Mouse (Mus musculus) testis, postnatal 10 days (tissue): Measurements from ENCODE around the gene Spryd3.
"Not testable (repeated sequence)": the region's sequence is repeated elsewhere in the genome, so short reads cannot be mapped to it uniquely, and the experiment has no call there.

Experiments used
- DNase-seq: peaks from one replicate; pipeline ENCODE4 v3.0.0; 2021; ENCODE audit warnings: low spot score

Spryd3 gene

DNA sequence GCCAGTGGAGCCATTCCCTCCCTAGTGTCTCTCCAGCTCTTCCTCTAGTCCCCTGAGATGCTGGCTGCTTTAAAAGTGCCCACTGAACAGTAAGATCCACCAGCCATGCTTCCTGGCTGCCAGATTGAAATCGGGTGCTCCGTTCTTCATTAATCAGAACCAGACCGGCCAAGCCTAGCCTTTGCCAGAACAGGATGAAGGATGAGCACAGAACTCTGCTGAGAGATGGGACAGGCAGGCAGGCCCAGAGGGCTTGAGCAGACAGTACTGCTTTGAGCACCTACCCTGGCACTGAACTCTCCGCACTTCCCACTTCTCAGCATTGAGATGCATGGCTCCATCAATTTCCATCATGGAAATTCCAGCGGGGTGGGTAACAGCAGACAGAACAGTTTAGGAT, 36.8 kb downstream of the Spryd3 start:
- no peak for DNase-seq

DNA sequence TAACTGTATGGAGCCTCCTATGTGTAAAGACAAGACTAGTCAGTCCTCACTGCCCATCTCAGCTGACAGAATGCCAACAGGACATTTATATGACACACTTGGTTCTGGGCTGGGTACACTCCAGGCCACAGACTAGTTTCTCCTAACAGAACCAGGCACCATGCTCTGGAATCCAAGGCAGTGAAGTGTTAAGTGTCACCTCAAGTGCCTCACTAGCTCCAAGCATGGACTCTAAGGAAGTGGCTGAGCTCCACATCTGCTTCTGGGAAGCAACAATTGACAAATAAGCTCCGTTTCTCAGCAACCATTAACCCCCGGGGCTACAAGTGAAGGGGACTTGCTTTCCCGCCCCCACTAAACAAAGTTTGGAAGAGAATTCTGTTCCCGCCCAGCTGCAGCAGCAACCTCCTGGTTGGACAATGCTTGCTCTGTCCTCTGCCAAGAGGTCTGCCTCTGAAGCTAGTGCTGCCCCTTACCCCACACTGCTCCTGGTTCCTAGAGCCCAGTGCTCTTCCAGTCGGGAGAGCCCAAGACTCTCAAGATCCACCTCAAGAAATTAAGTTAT, 38.0 kb downstream of the Spryd3 start:
- DNase-seq = no peak

GRCm38 (mm10) chr15:102097147-102097915, 38.7 kb downstream of the Spryd3 start:
- no peak for DNase-seq

DNA sequence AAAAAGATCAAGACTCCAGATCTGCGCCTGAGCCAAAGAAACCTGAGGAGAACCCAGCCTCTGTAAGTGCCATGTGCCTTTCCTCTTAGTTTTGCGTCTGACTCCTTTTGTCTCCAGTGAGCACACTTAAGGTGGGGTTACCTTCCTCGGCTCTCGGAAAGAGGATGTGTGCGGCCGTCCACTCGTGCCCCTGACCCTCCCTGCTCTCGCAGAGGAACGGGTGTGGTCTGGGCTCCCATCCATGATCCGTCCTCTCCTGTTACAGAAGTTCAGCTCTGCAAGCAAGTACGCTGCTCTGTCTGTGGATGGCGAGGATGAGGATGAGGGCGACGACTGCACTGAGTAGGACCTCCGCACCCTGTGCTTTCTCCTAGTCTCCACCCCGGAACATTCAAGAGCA, 41.0 kb downstream of the Spryd3 start:
- no peak for DNase-seq

DNA sequence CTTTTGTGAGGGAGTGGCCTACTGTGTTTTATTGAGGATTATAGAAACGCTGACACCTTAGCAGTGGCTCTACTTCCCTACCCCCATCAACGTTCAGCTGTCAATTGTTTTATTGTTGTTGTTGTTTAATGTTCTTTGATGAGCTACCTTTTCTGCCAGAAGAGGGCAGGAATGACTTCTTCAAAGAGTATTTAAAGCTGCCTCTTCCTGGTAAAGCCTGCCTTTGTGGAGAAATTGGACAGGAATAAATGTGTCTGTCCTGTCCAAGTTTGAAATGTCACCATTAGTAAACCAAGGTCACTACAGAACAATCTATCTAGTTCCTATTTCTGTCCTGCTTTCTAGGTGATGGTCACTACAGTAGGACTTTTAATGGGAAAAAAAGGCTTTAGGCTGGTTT, 41.9 kb downstream of the Spryd3 start:
- no peak for DNase-seq

DNA sequence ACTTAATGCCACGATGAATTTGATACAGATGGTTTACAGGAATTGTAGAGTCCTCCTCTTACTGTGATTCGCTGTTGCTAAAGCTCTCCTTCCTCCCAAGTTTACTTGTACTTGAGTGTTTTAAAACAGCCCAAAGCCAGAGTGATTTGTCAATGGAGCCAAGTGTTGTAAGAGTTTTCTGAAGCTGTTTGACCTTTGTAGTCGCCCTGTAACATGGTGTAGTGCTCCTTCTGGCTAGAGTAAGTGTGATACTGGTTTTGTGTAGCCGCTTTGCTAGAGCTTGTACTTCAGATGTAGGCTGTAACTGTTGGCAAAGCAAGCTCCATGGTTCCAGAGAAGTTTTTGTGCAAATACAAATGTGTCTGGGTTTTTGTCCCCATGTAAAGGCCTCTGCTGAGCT, 43.8 kb downstream of the Spryd3 start:
- DNase-seq = no peak

GRCm38 (mm10) chr15:102091688-102092087, 44.3 kb downstream of the Spryd3 start:
- no peak for DNase-seq

DNA sequence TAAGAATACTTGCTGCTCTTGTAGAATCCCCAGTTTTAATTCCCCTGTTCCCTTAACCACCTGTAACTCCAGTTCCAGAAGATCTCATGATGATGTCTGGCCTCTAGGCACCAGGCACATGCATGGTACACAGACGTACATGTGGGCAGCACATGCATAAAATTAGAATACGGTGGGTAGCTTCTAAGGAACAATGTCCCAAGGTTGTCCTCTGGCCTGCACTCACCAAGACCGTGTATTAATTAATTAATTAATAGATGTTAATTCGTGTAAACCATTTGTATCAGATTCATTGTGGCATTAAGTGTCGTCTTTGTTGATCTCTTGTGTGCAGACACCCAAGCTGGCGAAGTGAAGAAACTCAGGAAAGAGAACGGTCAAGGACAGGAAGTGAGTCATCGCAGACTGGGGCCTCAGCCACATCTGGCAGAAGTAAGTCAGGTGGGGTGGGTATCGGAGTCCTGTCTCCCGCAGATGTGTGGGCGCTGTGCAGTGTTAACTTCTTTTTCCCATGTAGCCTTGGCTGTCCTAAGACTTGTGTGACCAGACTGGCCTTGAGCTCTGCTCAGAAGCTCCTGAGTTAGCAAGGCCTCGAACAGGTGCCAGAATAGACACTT, 44.9 kb downstream of the Spryd3 start:
- DNase-seq = no peak

DNA sequence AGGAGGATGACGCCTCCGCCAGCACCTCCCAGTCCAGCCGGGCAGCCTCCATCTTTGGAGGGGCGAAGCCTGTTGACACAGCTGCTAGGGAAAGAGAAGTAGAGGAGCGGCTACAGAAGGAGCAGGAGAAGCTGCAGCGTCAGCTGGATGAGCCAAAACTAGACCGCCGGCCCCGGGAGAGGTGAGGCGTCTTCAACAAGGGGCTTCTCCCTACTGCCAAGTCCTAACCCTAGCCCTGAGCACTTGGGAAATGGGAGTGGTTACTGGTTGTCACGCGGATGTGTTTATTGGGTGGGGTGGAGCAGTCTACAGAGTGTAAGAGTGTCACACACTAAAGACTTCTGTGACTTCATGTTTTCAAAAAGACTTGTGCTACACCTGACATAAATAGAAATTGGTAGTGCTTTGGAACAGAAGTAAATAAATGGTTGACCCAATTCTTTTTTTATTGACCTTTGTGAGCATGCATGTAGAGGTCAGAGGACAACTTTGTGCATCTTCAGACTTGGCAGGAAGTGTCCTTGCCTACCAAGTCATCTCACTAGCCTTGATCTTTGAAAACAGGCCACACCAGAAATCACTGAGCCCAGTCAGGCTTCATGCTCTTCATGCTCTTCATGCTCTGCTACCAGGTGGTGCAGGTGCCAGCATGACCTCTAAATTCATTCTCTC, 46.0 kb downstream of the Spryd3 start:
- no peak for DNase-seq

DNA sequence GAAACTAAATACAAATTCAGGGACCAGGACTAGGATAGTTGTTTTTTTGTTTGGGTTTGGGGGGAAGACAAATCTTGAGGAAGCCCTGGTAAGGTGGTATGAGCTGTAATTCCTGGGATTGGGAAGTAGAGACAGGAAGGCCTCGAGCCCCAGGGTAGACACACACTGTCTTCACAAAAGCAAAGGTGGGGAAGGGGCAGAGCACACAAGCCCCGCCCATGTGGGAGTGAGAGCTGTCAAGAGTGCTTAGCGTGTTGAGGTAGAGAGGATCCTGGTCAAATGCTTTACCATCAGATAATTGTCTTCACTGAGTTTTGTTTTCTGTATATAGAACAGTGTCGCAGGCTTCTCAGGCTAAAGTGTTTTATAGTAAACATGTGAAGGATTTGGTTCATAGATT, 53.0 kb downstream of the Spryd3 start:
- DNase-seq = no peak

GRCm38 (mm10) chr15:102082148-102082547, 53.9 kb downstream of the Spryd3 start:
- no peak for DNase-seq

DNA sequence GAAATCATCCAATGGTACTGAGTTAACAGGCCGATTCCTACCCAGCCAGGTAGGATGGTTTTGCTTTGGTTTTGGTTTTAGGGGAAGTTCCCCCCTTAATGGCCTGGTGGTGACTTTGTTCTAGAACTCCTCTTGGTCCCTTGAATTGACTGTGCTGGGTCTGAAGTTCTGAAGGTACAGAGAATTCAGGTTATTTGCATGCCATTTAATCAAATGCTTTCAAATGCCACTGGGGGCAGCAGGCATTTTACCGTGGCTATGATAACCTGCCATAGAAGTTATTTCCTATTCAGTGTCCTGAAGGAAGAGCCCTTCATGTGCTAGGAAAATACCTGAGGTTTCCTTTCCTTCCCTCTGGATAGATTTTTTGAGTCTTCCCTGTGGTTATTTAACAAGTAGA, 55.6 kb downstream of the Spryd3 start:
- DNase-seq = no peak

GRCm38 (mm10) chr15:102079924-102080323, 56.1 kb downstream of the Spryd3 start:
- DNase-seq = not testable (repeated sequence)

GRCm38 (mm10) chr15:102079221-102079620, 56.8 kb downstream of the Spryd3 start:
- DNase-seq = no peak

- no peak for DNase-seq
Observed at GRCm38 (mm10) chr15:102077111-102077677, 58.8 kb downstream of the Spryd3 start.

DNA sequence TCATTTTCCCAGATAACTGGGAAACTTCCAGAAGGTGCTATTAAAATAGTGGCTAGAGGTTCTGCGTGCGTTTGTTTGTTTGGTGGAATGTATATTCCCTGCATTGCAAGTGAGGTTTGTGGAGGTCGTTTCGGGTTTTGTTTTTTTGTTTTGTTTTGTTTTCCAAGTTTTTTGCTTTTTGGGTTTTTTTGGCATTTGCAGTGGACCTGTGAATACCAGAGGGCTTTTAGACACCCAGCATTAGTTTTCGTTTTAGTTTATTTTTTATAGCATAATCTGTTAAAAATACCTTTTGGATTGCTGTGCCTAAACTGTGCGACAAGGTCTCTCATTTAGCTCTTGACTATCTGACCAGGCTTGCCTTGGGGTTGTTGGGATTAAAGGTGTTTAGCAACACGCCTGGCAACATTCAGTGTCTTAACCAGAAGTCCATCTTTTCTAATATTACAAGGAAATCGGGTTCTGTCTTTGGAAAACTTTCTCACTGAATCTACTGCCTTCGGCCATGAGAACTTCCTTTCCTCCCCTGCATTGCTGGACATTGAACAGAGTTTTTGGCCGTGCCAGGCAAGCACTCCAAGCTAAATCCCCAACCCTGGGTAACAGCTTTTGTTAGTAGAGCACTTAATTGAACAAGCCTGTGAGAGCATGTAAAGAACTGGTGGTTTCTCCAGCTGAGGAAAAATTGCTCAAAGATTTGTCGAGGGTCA, 61.0 kb downstream of the Spryd3 start:
- no peak for DNase-seq

GRCm38 (mm10) chr15:102074070-102074731, 61.8 kb downstream of the Spryd3 start:
- DNase-seq = peak; percentile 86

GRCm38 (mm10) chr15:102073559-102074069, 62.4 kb downstream of the Spryd3 start, which contains the start of gene Eif4b:
Gene Eif4b (plus strand): TSS chr15:102073773.
- DNase-seq = peak; percentile 99

- no peak for DNase-seq
Observed at GRCm38 (mm10) chr15:102072963-102073558, 63.0 kb downstream of the Spryd3 start.
